Mouse (Mus musculus): Measurements from ENCODE around the gene Nat10.
A peak's percentile ranks its signal among the peaks of the same experiment; 100 is the strongest.

Nat10 gene

DNA sequence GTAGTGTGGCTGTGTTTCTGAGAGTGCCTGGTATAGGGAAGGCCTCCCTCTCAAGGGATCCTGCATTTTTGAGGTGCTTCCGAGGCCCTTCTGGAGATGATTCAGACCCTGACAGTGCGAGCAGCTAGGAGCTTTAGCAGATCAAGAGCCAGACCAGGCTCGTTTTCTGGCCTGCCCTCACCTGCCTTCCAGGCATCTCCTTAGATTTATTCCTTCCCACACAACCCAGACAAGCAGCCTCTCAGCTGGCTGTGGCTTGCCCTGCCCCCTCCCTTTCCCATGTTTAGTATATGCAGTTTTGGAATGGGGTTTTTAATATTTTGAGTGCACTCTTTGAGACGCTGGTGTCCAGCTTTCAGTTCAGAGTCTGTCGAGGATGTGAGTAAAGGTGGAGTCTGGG, 70.2 kb downstream of the Nat10 start:
- DNase-seq (ENCODE audit: low spot score) = no peak

DNA sequence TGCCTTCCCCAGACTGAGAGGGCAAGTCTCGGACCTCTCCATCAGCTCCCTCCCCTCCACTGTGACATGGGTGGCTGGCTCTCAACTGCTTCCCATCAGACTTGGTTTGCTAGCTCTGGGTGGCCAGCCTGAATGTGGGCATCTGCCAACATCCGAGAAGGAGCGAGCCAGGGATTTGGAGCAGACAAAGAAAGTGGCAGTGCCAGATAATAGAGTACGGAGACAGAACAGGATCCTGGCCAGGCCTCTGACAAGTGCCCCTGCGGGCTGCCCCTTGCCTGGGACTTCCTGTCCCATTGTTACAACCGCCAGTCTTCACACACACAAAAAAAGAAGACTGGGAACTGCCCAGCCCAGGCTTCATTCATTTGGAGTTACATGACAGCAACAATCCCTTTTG, 70.6 kb downstream of the Nat10 start:
- peak; percentile 58 for DNase-seq (ENCODE audit: low spot score)

DNA sequence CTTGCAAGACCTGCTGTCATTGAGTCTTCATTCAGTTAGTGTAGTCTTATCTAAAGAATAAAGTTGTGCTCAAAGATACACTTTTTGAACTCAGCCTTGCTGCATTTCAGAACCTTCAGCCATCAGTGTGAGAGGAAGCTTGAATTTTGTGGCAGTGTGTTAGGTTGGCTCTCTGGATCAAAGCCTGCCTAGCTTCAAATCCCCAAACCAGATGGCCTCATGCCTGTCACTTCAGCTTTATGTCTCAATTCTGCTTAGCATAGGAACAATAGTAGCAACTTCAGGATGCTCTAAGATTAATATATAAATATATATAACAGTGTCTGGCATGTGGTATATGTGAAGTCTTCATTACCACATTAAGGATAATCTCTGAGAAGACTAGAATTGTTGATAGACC, 73.2 kb downstream of the Nat10 start:
- peak; percentile 42 for DNase-seq (ENCODE audit: low spot score)

DNA sequence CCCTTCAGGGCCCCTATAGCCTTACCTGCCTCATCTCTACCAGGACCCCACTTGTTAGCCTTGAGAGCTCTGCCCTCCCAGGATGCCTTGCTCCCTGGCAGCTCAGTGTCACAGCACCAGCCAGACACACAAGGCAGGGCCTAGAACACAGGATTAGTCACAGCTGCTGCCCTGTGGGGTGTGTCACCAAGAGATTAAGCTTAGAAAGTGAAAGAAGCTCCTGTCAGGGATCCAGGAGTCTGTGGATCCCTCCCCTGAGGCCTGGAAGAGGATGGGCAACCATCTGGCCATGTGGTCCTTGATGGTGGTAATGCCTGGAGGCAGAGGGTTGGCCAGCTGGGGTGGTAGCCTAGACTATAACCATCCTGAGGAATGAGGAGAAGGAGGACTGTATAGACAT, 73.9 kb downstream of the Nat10 start:
- DNase-seq (ENCODE audit: low spot score) = peak; percentile 68

- no peak for DNase-seq (ENCODE audit: low spot score)
Observed at GRCm38 (mm10) chr2:103685581-103685980, 75.5 kb downstream of the Nat10 start.

GRCm38 (mm10) chr2:103684926-103685577, 76.0 kb downstream of the Nat10 start:
- DNase-seq (ENCODE audit: low spot score) = no peak

- DNase-seq (ENCODE audit: low spot score) = no peak
Observed at GRCm38 (mm10) chr2:103684431-103684830, 76.6 kb downstream of the Nat10 start.

DNA sequence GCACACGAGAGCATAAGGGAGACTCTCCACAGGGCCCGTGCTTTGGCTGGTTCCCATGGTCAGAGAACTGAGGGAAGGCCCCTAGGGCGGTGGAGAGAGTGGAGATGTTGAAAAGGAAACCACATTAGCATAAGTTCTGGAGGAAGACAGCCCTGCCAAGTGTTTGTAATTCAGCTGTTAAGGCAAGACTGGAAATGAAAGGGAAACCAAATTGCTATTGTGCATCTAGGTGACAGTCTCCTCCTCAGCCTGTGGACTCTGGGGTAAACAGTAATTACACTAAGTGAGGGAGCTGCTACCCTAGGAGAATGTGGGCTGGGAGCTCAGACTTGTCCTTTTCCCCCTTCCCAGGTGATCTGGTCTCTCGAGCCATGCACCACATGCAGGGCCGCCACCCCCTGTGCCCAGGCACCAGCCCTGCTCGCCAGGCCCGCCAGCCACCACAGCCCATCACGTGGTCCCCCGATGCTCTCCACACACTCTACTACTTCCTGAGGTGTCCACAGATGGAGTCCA, 78.1 kb downstream of the Nat10 start:
- no peak for DNase-seq (ENCODE audit: low spot score)

GRCm38 (mm10) chr2:103682261-103682722, 78.8 kb downstream of the Nat10 start:
- DNase-seq (ENCODE audit: low spot score) = no peak

GRCm38 (mm10) chr2:103681149-103681548, 79.9 kb downstream of the Nat10 start:
- DNase-seq (ENCODE audit: low spot score) = no peak

DNA sequence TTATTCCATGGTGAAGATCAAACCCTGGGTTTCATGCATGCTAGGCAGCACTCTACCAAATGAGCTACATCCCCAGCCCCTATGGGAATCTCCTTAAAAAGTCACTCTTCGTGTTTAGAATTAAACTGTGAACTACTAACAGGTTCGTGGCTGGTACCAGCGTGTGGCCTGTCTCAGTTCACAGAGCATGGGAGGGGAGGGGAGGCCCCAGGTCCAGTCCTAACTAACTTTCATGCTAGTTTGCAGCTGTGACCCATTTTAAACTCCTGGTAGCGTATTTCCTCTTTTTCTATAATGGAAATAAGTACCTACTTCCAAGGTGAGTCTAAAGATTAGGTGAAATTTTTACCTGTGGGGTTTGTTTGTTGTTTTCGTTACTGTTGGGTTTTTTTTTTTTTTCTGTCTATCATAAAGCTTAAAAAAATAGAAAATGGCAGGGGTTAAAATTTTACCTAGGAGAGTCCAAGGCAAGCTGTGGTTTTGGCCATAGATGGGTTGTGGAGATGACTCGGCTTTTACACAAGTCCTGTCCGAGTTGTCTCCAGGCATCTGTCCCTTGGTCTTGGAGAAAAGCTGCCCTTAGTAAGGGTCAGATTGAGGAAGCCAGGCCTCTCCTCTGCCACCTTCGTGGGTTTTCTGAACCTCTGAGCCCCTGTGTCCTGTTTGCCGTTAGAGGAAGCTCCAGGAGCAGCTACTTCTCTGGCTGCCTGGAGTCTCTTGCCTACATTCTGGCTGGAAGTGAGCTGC, 80.5 kb downstream of the Nat10 start:
- DNase-seq (ENCODE audit: low spot score) = no peak

DNA sequence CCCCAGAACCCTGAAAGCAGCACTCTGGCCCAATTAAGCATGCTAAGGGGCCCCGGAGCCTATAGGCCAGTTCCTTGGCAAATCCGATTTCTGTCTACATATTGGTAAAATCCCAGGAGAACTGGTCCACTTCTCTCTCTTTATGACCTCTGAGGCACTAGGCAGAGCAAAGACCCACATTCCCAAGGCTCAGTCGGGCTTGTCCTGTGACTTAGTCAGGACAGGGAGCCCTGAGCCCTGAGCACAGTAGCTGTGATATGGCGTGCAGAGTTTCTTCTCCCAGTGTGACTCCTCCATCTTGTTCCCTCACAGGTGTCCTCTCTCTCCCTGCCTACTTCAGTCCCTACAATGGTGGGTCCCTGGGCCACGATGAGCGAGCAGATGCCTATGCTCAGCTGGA, 82.6 kb downstream of the Nat10 start:
- no peak for DNase-seq (ENCODE audit: low spot score)

GRCm38 (mm10) chr2:103677614-103678369, 83.3 kb downstream of the Nat10 start:
- DNase-seq (ENCODE audit: low spot score) = no peak

DNA sequence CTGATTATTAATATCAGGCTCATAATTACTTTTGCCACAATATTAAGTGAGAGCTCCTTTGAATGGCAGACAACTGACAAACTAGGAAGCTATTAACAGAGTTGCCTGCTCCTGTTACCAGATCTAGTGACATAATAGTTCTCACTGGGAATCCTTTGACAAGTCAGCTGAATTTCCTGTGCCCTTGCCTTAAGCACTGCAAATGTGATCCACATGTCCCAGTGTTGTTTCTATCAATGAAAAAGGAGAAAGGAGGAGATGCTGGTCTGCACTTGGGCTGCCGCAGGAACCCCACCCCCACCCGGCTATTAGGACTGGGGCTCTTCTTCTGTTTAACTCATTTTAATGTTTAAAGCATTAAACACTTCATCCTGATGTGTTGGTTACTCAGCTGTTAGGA, 84.3 kb downstream of the Nat10 start:
- no peak for DNase-seq (ENCODE audit: low spot score)

GRCm38 (mm10) chr2:103675391-103675790, 85.7 kb downstream of the Nat10 start:
- DNase-seq (ENCODE audit: low spot score) = no peak

- no peak for DNase-seq (ENCODE audit: low spot score)
Observed at GRCm38 (mm10) chr2:103673609-103674008, 87.5 kb downstream of the Nat10 start.

- no peak for DNase-seq (ENCODE audit: low spot score)
Observed at GRCm38 (mm10) chr2:103672573-103673119, 88.4 kb downstream of the Nat10 start.

Measured in MN1 (cell line).